Mouse (Mus musculus) thymus, postnatal 36 days (tissue): Measurements from ENCODE around the gene Hivep2.

Experiments
- DNase-seq, 2 experiments: peaks; one replicate each; pipeline ENCODE4 v3.0.0; 2022; ENCODE audit warnings: mixed read lengths in 2 of 2

The Hivep2 gene

DNA sequence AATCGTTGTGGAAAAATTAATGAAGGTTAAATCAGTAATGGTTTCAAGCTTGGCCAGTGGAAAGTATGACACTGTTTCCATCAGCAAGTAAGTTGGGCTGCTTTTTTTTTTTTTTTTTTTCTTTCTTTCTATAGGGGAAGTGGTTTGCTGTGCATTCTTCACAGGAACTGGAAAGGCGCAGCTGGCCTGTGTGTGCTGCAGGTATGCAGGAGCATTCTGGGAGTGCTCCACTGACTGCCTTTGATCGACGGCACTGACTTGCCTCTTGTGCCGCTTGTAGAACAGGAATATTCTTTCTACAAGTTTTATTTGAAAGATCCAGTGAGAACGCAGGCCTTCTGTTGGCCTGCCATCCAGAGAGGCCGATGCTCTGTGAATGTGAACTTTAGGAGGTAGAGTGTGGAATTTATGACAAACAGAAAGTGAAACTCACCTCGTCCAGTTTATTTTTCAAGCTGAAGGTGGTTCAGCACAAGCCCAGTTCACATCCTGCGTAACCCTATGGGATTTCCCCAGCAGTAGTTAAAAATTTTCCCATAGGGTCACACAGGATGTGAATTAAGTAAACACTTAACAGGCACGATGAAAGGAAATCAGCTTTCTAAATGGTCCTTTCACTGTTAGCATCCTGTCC, 120.1 kb downstream of the Hivep2 start:
- DNase-seq: peak; percentile 71 to 85

DNA sequence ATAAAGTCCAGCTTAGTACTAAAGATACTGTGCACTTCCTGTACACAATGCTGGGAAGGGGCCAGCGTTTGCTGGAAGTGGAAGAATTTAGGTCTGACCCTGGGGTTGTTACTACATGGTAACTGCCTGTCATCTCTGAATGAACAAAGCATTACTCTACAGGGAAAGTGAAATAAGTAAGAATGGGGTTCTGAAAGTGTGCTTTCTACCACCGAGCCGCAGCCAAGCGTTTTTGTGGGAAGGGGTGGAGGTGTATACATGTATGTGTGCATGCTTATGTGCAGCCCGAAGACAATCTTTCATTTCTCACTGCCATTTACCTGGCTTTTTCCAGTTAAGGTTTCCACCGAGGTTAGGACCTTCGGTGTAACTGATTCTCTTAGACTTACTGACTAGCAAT, 121.4 kb downstream of the Hivep2 start:
- no peak for DNase-seq

DNA sequence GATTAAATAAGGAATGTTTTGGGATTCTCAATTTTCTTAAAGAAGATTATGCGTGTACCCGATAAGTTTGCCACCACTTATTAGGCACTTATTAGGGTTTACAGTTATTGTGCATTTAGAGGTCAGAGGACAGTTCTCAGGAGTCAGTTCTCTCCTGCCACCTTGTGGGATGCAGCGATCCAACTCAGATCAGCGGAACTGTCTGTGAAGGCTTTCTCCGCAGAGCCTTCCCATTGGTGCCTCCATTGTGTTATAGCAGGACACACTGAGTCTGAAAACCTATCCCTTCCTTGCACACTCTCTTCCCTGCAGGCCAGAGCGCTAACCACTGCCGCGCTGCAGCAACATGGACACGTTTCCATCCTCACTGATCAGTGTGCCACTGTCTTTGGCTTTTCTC, 123.6 kb downstream of the Hivep2 start:
- no peak for DNase-seq

DNA sequence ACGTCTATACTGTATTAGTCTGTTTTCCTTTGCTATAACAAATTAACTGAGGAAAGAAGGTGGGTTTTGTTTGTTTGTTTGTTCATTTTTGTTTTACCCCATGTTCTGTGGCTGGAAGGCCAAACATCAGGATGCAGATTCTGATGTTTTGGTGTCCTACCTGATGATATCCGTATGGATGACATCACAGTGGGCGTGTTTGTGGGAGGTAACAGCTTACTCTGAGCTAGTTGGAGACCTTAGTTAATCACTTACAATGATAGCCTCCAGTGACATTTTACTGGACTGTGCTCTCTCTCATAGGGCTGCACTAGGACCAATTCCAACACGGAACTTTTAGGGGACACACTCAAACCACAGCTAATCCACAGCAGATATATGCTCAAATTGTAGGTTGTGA, 128.2 kb downstream of the Hivep2 start:
- DNase-seq: no peak

DNA sequence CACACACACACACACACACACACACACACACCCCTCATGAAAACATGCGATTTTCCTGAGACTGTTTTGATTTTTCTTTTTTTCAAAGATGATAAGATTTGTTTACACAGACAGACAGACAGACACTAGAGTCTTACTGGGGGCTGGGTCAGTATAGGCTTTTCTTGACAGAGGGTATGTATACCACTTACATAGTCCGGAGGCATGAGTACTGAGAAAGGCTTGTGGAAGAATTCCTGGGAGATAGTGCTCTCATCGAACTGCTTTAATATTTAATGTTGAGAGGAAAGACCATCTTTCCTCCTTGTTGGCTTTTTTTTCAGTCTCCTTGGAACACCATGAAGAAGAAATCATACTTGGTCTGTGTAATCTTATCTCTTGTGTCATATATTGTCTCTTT, 130.2 kb downstream of the Hivep2 start:
- DNase-seq: no peak

DNA sequence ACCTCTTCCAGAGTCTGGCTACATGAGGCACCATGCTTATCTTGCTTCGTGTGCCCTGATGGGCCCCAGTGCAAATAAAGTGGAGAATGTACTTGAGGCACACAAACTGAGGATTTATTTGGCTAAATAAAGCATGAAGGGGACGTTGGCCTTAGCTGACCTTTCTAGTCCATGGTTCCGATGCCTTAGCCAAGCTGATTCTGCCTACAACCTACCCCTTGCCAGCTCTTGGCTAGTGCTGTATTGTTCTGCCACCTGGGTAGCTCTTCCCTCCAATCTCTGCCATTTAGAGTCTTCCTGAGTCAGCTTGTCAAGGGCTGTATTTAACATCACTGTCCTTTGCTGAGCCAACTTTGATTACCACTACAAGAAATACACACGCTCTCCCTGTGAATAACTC, 133.3 kb downstream of the Hivep2 start:
- DNase-seq: no peak

DNA sequence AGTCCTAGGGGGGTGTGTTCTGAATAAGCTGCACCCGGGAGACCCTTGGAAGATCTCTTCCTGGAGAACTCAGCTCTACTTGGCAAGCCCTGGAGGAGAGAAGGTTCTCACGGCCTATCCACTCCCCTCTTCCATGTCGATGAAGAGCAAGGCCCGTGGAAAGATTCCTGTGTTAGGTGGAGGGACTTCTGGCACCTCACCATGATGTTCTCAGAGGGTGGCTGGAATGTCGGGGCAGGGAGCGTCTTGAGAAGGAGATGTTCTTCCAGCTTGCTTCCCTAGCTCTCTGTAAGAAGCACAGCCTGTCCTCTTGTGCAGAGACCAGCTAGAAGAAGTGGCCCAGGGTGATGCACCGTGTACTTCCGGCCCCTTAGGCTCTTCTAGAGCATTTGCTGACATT, 134.2 kb downstream of the Hivep2 start:
- no peak for DNase-seq

DNA sequence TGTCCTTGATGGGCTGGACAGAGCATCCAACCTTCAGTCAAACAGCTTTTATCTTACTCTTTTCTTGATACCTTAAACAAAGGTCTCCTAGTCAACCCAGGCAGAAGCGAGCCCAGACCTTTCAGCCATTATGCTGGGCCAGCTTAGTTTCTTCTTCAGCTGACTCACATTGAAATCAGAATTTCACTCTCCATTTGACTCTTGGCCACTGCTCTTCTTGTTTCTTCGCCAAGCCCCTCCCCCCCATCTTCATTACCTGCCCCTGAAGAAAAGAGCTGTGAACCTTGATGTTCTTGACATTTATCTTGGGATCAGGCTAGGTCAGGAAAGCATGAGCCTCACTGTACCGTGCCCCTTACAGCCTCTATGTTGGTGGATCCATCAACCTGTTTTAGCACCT, 135.0 kb downstream of the Hivep2 start:
- no peak for DNase-seq

DNA sequence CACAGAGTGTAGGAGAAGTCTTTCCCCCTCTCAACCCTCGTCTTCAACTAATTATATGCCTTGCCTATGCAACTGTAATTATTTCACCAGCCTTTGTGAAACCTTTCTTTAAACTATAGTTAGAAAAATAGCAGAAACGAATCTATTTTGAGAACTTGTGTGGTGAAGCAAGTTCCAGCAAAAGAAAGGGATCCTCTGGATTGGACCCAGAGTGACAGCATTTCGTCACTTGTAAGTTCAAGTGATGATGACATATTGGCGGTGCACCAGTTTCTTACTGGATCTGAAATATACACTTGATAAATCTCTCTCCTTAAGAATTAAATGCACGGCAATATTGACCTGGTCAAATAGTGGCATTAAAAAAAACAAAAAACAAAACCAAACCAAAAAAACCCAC, 136.1 kb downstream of the Hivep2 start:
- no peak for DNase-seq

DNA sequence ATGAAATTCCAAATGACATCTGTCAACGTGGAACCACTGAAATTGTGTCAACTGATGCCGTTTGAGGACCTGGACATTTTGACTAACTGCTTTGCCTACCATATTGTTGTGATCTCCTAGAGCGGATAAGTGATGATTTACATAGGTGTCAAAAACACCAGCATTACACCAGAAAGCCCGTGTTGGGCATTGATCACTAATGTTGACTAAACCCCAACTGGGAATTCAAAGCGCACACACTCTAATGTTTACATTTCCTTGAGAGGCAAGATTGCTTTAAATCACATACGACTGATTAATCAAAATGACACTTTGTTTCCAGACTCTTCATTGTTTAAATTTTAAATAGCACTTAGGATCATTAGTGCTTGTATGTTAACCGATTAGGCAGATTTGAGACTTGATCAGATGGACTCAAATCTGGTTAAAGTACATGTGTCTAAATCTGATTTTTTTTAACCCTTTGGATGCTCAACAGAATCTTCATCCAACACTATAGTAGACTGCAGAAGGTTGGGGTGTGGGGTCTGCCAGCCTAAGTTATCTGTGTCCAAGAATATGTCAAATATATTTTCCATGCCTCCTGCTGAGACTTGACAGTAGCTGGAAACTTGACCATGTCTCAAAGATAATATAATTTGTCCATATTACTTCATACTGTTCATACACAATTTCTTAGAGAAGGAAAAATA, 142.3 kb downstream of the Hivep2 start:
- no peak for DNase-seq

DNA sequence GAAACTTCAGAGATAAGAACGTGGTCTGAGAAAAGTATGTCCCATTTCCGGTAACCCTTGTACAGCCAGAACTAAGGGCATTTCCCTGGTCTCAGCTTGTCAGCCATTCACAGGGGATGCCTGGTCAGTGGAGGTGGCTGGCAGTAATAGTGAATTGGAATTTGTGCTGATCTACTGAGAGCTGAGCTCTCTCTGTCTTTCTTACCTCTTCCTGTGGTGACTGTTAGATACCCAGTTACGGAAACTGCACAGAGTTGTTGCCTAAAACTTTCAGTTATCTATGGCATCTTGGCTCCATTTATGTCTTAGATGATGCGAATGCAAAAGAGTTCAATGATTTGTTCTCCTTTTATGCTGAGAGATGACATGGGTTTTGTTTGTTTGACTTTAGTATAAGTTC, 150.0 kb downstream of the Hivep2 start:
- no peak for DNase-seq

DNA sequence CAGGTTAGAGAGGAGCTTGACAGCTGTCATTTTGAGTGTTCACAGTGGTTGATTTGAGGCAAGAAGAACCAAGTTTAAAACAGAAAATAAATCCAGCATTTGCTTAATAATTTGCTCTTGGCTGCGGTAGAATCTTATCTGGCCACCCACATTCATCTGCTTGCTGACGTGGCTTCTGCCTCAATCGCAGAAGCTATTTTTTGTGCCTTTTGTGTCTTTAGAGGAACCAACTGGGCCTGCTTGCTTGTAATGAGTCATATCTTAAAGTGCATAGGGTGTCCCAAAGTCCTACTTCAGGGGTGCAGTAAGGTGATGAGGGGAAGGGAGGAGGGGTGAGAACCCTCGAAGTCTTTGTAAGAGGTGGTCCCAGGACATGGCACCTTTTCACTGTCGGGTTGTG, 151.1 kb downstream of the Hivep2 start:
- no peak for DNase-seq

DNA sequence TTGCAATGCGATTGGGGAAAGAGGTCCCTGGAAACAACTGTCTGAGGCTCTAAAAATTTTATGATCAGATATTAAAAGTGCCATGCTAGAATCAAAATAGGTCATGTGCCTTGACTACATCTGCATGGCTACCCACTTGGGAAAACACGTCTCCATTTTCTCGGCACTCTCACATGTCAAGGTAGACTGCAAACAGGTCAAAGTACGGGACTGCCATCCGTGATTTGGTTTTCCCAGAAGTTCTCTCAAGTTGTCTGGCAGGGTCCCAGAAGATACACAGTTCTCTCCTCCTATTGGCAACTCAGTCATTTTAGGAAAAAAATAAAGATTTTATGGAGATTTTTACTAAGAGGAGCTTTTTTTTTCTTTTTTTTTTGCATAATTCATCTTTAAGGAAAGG, 153.3 kb downstream of the Hivep2 start:
- DNase-seq: no peak

DNA sequence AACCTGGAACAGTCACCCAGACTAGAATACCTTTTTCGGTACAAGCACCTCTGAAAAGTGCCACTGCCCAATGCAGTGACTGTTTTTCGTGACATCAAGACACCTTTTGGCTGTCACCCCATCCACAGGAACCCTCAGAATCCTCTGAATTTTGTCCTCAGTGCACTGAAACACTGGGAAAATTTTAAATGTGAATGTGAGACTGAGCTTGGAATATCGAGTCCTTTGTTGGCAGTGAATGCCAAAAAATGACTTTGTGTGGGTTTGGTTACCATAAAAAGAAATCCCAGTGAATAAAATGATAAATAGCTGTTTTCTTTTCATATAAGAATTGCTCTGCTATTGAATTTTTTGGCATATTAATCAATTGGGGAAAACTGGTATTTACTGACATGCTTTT, 154.6 kb downstream of the Hivep2 start:
- DNase-seq: no peak

DNA sequence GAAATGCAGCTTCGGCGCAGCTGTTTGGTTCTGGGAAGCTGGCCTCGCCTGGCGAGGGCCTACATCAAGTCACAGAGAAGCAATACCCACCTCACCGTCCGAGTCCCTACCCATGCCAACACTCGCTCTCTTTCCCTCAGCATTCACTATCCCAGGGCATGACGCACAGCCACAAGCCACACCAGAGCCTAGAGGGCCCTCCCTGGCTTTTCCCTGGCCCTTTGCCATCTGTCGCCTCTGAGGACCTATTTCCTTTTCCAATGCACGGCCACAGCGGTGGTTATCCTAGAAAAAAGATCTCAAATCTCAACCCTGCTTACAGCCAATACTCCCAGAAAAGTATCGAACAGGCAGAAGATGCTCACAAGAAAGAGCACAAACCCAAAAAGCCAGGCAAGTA, 162.0 kb downstream of the Hivep2 start:
- DNase-seq: no peak

DNA sequence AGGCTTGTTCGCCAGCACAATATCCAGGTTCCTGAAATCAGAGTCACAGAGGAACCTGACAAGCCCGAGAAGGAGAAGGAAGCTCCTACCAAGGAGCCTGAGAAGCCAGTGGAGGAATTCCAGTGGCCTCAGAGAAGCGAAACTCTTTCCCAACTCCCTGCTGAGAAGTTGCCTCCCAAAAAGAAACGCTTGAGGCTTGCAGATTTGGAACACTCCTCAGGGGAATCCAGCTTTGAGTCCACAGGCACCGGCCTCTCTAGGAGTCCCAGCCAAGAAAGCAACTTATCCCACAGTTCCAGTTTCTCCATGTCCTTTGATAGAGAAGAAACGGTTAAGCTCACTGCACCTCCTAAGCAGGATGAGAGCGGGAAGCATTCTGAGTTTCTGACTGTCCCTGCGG, 164.4 kb downstream of the Hivep2 start:
- no peak for DNase-seq

DNA sequence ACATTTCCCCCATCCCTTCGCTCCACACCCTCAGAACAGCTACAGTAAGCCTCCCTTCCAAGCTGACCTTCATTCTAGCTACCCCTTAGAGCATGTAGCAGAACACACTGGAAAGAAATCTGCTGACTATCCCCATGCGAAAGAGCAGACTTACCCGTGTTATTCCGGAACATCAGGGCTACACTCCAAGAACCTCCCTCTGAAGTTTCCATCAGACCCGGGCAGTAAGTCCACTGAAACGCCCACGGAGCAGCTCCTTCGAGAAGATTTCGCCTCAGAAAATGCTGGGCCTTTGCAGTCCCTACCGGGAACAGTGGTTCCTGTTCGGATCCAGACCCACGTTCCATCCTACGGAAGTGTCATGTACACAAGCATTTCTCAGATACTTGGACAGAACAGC, 165.4 kb downstream of the Hivep2 start:
- no peak for DNase-seq

DNA sequence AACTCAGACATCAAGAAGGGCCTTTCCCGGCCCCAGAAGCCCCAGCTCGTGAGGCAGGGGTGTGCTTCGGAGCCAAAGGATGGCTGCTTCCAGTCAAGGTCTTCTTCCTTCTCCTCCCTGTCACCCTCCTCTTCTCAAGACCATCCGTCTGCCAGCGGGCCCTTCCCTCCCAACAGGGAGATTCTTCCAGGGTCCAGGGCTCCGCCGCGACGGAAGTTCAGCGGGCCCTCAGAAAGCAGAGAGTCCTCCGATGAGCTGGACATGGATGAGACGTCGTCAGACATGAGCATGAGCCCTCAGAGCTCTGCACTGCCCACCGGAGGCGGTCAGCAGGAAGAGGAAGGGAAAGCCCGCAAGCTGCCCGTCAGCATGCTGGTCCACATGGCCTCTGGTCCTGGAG, 166.2 kb downstream of the Hivep2 start:
- DNase-seq: no peak

DNA sequence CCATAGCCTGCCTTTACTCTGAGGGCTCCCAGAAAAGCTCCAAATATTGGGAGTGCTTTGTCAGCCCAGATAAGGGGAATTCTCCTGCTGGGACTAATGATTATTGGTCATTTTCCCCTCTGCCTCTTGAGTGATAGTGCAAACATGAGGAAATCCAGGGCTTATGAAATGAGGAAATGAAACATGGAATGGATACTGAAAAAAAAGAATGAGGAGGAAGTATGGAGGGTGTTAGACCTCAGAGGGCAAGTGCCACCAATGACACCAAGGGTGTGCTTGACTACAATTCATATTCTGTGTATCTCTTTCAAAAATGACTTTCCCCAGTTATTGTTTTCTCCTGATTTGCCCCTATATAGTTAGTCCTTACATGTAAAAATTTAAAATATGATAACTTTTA, 167.1 kb downstream of the Hivep2 start:
- no peak for DNase-seq

DNA sequence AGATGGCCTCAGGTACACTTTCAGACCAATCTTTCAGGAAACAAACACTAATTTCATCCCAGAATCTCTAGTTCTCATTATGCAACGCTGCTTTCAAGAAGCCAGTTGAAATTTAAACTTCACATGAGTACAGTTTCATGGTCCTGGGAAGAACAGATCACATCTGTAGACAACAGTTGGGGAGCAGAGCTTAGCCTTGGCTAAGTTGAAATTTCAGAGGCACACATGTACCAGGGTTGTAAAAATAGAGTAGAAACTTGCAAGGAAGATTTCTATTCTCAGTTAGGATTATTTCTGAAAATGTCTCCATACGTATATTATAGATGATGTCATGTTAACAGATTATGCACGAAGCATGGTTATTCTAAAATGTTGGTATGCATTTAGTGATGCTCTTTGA, 172.8 kb downstream of the Hivep2 start:
- DNase-seq: no peak

DNA sequence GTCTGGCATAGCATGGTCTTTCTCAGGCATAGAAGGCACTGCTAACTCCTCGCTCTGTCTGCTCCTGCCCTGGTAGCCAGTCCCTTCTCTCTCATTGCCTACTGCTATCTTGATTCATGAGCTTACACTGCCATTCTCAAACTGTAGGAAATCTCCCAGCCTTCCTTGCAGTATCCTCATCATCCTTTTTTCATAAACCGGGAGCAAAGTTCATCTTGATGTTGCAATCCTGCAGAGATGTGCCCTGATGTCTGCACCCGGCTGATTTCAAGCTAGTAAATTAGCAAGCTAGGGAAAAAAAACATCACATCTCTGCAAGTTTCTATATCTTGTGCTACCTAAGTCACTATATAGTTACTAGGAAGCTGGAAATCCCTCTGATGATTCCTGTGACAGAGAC, 179.0 kb downstream of the Hivep2 start:
- no peak for DNase-seq

DNA sequence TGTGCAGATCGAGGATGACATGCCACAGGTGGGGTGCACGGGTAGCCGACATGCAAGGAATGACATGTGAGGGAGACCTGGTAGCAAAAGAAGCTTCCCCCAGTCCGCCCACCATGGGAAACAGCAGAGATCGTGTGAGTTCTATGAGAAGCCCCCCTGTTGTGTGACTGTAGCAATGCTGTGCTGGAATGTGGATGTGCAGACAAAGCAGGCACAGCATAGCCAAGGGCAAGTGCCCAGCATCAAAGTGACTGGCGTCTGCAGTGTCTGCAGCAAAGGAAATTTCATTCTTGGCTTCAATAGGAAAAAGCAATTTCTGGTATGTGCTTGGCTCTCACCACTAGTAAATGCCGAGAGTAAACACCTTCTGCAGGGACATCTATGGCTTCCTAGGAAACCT, 199.0 kb downstream of the Hivep2 start:
- no peak for DNase-seq

DNA sequence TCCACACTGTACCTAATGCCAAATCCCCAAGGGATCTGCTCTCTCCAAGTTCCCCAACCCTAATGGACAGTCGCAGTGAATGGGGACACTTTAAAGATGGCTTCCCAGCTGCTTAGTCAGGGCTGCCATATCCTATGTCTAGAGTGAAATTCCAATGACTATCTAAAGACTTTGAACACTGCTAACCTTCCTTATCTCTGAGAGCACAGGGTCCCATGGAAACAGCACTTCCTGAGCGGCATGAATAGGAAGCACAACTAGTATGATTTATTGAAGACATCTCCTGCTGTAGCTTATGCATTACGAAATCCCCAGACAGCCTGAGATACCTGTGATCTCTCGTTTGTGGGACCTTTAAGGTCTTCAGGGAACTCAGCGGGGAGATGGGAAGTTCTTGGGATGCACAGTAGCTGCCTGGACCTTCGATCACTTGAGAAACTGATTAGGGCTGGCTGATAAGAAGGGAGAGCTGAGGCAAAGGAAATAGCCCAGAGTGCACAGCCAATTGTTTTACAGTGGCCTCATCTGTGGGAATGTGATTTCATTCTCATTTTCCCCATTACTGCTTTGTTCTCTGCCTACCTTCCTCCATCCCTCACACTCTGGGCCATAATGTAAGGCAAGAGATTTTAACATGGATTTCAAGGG, 202.4 kb downstream of the Hivep2 start:
- no peak for DNase-seq

DNA sequence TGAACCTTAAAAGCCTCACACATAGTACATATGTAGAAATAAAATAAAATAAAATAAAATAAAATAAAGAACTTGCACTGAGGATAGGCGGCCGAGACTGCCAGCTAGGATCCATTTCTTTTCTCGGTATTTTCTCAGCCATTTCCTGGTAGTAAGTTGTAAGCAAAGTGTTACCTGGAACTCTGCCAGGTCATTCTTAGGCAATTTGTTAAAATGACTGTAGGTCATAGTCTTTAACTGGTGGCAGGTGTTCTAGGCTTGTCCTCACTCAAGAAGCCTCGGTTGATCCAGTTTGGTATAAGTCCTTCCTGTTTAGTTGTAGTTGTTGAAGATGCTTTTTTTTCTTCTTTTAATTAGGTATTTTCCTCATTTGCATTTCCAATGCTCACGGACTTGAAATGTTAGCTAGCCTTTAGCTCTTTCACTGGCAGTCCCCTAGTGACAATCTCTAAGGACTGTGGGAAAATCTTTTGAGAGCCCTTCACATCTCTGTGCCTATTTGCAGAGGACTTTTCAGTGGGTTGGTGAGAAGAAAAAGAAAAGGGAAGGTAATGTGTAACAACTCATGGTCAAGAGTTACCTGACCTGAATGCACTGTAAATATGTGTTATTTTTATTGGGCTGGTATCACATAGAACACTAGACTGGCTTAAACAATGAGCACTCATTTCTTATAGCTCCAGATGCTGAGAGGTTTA, 203.1 kb downstream of the Hivep2 start:
- no peak for DNase-seq
